Mouse (Mus musculus) leukemia stem cell, adult 10-12 weeks (primary cell): ENCODE measurements around the gene Dsn1. TPM values are rescaled to one million over a fixed set of nuclear protein-coding genes. Genes with fewer than 3 reads are reported as not detected.

Source experiments
- polyA plus RNA-seq: library from polyadenylated mRNA; stranded (reverse); fragments of >175 nt; gene quantifications from 2 replicates; pipeline ENCODE4 v1.2.3, GENCODE M21; 2012; ENCODE audit warnings: low replicate concordance

Gene Dsn1
- 1.7 and 2.2 TPM in 2 replicates for polyA plus RNA-seq

GRCm38 (mm10) chr2:157006511-157007233, at the start of gene Dsn1:
Gene Dsn1, minus strand, starts transcription at chr2:157007154.

GRCm38 (mm10) chr2:156991470-156992319, 15.3 kb downstream of the Dsn1 start, which contains the start of gene Ndrg3:
Gene Ndrg3, minus strand, starts transcription at chr2:156992056.

Other genes starting within 250 kb of the Dsn1 start
- gene Myl9, start 231.7 kb downstream of the Dsn1 start, polyA plus RNA-seq, result 3.3 and 6.0 TPM in 2 replicates
- gene Tgif2, start 167.1 kb downstream of the Dsn1 start, polyA plus RNA-seq, result 41.9 and 55.4 TPM in 2 replicates
- 0.53 and 1.4 TPM in 2 replicates for gene 4930518I15Rik, start 149.2 kb downstream of the Dsn1 start, polyA plus RNA-seq
- gene Rab5if, start 144.0 kb downstream of the Dsn1 start, polyA plus RNA-seq, result 72.8 and 128 TPM in 2 replicates
- 1.3 and 2.1 TPM in 2 replicates for gene Sla2, start 120.0 kb downstream of the Dsn1 start, polyA plus RNA-seq
- 1.2 and 6.5 TPM in 2 replicates for gene Ndrg3, start 15.1 kb downstream of the Dsn1 start, polyA plus RNA-seq
- gene Soga1, start 72.1 kb upstream of the Dsn1 start, polyA plus RNA-seq, result 18.3 and 30.3 TPM in 2 replicates
- gene Tldc2, start 79.9 kb upstream of the Dsn1 start, polyA plus RNA-seq, result not detected in 2 replicates
- gene Samhd1, start 128.1 kb upstream of the Dsn1 start, polyA plus RNA-seq, result 15.0 and 94.0 TPM in 2 replicates
- gene Rbl1, start 197.4 kb upstream of the Dsn1 start, polyA plus RNA-seq, result 5.5 and 10.9 TPM in 2 replicates